Mouse (Mus musculus) layer of hippocampus, adult 11-12 months (tissue): ENCODE results near the gene Treml1.
"Not testable (repeated sequence)": the region's sequence is repeated elsewhere in the genome, so short reads cannot be mapped to it uniquely, and the experiment has no call there.

Experiments
- DNase-seq: peaks from one replicate; pipeline ENCODE4 v3.0.0; 2022; ENCODE audit warnings: low spot score

Gene Treml1

DNA sequence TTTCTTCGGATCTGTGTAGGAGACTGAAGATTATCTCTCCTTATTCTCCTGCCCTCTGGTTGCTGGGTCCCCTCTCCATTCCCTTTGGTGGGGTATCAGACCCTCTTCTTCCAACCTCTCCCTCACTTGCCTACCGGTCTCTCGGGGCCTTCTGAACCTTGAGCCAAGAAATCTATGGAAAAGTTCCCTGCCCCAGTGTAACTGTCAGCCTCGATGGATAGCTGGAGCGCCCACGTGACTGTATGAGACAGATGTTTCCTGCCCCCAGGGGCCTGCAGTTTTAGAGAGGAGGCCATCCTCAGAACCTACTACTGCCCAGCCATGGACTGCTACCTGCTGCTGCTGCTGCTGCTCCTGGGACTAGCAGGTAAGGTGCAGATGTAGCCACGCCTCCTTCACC, at the start of gene Treml1:
Gene Treml1 (plus strand): TSS at position 301 of the 400 bp plus-strand sequence.
- no peak for DNase-seq

DNA sequence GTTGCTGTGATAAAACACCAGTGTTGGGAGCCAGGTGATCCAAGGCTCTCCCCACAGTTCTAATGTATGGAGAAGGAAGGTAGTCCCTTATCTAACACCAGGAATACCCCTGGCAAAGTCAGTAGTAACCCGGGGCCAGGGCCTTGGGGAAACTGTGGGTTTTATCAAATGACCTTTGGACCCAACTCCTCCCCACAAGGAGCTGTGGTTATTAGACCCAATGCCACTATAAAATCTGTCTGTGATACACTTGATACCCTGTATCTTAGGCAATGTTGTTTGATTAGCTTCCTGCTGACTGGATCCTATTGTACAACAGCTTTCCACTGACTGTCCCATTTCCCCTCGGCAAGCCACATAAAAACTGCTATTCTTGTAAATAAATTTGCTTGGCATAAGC, 47.6 kb upstream of the Treml1 start:
- DNase-seq, result no peak

DNA sequence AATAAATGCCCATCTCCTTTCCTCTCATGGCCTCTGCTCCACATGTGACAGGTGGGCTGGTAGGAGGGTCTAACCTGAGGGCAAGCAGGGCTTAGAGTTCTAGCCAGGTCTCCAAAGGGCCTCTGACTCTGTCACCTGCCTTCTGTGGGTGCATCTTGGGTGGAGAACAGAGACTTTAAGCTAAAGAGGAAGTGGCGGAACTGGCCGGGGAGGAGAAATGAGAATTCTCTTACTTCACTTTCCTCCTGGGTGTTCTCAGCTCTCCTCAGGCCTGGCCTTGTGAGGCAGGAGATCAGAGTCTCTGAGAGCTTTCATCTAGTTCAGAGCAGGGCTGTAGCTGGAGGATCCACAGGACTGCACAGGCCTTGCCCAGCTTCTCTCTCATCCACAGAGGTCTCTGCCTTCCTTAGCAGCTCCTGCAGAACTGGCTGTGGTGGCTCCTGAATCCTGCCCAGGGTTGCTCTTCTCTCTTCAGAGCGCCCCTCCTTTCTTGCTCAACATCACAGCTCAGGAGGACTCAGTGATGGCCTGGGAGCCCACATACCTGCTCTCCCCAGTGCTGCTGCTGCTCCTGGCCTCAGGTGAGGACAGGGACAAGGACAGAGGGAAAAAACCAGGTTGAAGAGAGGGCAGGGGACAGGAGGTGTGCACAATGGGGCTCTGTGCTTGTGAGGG, 43.7 kb upstream of the Treml1 start, which contains the start of gene B430306N03Rik:
Gene B430306N03Rik (plus strand): TSS at position 237 of the 675 bp plus-strand sequence.
- DNase-seq, result not testable (repeated sequence)

DNA sequence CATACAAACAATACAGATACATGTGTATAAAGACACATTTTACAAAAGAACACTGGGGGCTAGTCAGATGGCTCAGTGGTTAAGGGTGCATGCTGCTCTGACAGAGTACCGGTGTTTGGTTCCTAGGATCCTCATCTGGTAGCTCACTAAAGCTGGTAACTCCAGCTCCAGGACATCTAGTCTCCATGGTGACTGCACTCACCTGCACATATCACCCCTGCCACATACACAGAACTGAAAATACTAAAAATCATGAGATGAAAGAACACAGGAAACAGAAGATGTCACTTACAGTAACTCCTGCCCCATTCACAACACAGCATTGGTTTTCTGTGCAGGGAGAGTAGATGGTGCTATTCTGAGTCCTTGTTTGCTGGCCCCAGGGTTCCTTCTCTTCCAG, 41.0 kb upstream of the Treml1 start:
- DNase-seq, result no peak

DNA sequence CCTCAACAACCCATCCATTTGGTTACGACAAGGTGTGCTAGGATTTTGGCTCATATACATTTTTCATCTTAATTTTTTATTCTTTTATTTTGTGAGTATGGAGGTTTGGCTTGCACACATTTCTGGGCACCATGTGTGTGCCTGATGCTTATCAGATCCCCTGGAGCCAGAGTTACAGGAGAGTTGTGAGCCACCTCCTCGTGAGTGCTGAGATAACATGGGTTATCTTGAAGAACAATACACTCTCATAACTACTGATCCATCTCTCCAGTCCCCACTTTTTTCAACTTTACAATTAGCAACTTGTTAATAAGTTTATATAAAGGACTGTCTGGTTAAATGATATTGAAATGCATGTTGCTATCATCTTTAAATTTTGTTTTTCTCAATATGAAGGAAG, 38.4 kb upstream of the Treml1 start:
- DNase-seq, result no peak

DNA sequence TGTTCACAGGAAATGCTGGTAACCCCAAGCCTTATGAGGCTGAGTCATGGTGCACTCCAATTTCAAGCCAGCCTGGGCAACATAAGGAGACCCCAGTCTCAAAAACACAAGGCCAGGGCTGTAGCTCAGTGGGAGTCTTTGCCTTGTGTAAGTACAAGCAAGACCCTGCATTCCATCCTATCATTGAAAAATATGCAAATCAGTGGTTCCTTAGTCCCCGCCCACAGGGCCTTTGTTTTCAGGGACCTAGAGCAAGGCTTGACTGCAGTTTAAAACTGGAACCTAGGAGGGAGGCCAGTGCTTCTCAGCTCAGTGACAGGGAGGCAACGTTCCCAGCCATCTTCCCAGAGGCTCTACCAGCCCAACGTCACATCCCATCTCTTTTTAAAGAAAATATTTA, 36.5 kb upstream of the Treml1 start:
- DNase-seq, result no peak

DNA sequence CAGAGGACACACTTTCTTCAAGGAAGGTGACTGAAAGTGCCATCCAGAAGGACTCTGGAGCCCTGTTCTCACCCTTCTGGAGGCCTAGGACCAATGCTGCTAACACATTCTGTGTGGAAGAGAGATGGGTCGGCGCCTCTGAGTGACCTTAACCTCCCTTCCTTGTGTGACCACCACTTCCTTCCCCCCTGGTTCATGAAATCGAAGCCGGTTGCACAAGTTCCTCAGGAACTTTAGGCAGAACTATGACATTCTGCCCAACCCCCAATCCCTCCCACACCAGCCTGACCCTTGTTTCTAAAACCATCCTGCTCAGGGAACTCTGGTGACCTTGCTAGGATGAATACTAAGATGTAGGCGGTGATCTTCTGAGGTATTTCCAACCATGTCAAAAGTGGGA, 35.5 kb upstream of the Treml1 start:
- no peak for DNase-seq

DNA sequence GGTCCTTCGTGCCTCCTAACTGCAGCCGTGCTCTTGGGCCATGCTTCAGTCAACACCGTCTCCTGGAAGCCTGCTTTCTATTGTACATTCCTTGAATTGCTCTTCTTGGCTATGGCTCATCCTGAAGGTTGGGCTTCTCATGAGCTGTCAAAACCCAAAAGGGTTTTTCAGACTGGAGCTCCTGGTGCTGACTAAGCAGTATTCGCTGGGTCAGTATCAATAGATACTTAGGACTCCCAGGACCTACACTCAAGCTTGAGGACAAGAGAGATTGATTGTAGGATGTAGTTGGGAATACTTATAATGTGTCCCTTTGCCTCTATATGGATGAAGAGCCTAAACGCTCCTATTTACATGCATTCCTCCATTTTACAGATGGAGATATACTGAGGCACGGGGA, 34.6 kb upstream of the Treml1 start:
- no peak for DNase-seq

DNA sequence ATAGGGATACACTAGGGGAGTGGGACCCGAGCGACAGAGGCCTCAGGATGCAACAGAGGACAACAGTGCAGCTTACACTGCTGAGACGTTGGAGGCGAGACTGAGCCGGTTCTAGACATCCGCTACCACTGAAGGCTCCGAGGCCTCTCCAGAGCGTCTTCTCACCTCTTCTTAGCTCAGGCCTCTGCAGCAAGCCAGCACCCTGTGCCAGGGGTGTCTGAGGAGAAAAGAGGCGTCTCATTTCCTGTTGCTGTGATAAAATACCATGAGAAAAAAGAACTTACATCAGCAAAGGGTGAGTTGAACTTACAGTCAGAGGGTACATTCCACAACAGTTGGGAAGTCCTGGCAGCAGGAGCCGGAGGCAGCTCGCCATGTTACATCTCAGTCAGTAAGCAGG, 34.1 kb upstream of the Treml1 start:
- no peak for DNase-seq

DNA sequence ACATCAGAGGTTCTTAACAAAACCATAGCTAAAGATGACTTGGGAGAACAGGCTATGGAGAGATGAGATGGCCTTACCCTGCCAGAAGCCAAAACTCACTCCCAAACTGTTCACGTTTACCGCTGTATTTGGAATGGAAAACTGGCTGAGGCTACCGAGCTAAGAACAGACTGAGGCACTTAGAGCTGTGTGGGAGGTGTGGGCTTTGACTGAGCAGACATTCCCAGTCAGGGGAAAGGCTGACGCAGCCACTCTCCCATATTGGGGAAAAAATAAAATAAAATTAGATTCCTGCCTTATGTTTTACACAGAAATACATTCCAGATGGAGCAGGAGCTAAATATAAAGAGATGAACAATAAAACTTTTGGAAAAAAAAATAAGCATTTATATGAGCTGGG, 33.1 kb upstream of the Treml1 start:
- peak; percentile 66 for DNase-seq

DNA sequence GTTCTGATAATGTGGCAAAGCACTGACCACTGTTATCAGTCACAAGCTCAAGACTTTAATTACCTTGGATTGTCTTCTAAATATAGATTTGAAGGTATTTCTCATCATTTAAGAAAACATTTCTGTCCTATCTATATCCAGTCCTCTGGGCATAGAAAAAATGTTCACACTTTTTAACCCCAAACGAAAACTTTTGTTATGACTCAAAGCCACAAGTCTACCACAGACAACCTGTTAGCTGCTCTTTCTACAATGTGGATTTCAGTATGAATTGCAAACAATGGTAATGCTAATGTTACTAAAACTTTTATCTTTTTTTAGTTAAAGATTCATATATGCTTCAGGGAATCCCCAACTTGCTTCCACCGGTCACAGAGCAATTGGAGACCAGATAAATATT, 27.2 kb upstream of the Treml1 start:
- DNase-seq, result no peak

DNA sequence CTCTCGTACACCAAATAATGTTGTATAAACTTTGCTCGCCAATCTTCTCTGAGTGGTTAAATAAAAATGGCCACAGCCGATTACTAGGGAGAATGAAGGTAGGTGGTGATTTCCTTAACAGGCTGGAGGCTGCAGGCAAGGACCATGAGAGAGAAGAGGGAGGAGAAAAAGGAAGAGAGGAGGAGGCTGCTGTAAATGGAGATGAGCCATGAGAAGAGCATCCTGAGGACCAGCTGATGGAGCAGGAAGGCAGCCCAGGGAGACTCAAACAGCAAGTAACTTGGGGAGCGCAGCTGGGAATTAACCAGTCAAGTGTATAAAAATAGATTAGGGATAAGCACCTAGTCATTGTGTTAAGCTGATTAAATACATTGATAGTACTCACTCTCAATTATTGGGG, 25.5 kb upstream of the Treml1 start:
- DNase-seq, result no peak

DNA sequence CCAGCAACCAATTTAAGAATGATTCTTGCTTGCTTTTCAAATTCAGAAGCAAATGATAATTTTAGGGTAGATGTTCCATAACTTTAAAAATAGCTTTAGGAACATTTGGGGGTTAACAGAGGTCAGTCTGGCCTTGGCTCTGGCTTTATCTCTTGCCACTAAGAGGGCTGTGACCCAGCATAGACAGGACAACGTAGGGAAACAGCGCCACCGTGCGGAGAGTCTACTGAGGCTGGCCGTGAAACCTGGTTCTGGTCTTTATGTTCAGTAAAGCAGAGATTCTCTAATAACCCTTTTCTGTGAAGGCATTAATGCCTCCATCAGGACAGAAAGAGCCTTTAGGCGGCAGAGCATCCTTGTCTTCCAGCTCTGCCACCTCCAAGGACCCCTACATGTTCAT, 22.9 kb upstream of the Treml1 start:
- peak; percentile 87 for DNase-seq

DNA sequence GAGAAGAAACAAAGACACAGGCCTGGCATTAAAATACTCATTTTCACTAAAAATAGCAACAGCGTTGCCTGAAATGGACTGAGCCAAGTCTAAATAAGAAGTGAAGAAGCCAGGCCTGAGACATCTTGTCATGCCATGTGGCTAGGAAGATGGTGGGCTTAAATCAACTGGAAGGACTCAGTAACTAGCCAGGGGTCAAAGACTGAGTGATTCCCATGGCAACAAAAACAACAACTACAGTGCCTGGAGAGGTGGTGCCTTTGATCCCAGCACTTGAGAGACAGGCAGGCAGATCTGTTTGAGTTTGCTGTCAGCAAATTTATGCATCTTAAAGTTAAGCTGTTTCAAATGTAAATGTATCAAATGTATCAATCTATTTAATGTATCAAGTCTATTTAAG, 19.4 kb upstream of the Treml1 start:
- no peak for DNase-seq

DNA sequence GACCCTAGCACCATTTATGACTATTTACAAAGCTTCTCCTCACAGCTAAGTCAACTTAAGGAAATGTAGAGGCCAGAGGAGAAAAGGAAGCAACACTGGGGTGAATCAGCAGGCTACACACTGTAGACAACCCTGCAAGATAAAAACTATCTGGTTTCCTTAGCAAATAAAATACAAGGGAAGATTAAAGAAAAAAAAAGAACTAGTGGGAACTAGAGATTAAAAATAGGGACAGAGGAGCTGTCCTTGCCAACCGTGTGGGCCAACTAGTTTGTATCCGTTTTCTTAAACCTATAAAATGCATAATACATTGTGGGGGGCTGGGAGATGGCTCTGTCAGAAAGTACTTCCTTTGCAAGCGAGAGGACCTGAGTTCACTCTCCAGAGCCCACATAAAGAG, 17.8 kb upstream of the Treml1 start:
- DNase-seq, result no peak

DNA sequence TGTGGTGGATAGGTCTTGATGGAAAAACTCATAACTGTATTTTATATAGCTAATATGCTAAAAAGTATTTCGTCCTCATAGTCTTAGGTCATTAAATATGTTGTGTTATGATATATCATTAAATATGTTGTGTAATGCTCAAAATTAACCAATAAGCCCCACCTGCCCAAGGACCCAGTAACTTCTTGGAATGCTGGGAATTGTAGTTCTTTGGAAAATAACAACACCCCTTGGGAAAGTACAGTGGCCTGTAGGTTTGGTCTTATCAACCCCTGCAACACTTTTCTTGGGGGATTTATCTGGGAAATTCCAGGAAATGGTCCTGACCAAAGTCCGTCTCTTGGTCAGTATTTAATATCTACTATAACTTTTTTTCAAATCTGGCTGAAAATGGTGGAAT, 16.7 kb upstream of the Treml1 start:
- DNase-seq, result no peak

DNA sequence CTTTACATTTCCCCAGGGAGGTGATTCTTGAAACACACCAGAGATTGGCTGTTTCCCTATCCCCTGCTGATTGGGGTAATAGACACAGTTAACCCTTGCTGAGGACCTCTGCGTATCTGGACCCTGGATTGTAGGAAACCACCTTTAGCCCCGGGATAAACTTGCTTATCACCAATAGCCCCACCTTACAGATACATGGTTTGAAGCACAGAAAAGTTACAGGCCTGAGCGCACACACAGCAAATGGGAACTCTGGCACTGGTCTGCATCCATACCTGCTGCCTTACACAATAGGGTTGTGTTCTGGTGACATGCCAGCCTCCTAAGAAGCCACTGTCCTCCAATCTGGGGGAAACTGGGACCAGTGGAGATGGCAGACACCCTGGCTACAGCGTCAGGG, 13.9 kb upstream of the Treml1 start:
- no peak for DNase-seq

DNA sequence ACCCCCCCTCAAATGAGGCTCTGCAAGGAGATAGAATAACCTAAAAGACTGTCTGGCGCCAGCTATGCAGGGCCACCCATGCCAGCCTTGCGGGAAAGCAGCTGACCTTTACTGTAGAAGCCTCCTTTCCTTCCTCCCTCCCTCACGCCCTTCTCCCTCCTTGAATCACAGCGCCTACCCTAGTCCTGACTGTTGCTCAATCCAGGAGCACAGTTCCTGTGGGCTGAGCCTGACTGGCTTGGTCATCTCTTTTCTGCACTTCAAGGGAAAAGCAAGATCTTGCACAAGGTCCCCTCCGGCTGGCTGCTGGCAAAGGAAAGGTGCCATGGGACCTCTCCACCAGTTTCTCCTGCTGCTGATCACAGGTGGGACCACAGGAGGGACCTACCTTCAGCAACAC, 13.5 kb upstream of the Treml1 start, which contains the start of gene Trem2:
Gene Trem2 (plus strand): TSS at position 171 of the 400 bp plus-strand sequence.
- DNase-seq, result peak; percentile 51

DNA sequence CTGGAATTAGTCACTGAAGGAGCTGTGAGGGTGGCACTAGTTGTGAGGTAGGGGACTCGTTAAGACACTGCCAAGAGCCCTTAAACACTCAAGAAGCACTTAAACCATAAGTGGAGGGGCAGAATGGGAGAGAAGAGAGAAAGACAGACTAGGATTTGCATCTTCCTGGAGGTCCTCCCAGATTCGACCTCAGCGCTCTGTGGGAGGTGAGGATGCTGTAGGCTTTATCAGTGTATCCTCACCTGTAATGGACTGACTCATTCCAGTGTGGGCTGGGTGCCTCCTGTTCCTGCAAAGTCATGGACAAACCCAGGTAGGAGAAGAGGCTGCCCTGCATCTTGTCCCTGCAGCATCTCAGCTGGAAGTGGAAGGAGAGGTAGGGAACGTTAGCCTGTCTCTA, 12.9 kb upstream of the Treml1 start:
- DNase-seq, result no peak

DNA sequence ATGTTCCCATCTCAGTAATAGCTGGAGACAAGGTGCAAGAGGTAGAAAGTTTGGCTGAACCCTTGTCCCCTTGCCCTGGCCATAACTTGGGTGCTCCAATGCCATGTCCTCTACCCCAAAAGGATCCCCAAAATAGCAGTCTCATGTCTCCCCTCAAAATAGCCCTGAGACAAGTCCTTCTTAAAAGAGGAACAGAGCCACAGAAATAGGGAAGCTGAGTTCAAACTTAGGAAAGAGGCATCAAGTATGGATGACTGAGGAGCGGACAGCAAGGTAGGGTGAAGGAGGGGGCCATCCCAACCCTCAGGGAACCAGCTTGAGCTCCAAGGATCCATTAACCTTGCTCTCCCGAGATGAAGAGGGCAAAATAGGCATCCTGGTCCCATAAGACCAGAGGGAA, 12.4 kb upstream of the Treml1 start:
- no peak for DNase-seq

DNA sequence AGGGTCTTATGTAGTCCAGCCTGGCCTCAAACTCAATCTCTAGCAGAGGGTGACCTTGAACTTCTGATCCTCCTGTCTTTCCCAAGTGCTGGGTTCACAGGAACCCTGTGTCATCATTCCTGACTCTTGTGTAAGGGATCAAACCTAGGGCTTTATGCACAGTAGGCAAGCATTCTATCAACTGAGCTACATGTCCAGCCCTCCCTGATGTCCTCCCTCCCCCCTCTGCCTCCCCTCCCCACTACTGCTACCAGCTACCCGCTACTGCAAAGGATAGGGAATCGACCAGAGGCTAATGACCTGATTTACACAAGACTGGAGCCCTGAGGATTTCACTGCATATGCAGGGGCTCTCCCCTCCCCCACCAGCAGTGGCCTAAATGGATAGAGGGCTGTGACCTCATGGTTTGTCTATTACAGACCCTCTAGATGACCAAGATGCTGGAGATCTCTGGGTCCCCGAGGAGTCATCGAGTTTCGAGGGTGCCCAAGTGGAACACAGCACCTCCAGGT, 9.0 kb upstream of the Treml1 start:
- no peak for DNase-seq

DNA sequence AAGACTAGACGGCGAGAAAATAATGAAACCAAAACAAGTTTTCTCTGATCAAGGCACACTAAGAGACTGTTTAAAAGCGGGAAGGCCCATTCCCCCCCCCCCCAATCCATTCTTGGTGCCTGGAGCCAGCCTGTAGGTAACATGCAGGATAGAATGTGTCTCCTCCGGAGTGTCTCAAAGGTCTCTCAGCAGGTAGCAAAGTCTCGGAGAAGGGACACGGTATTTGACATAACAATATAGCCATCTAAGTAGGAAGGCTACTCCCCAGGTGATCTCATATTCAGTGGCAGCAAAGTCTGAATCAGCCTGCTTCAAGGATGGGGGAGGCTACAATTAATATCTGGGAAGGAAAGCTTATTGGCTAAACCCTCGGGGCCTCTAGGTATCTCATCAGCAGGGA, 6.7 kb upstream of the Treml1 start:
- DNase-seq, result not testable (repeated sequence)

DNA sequence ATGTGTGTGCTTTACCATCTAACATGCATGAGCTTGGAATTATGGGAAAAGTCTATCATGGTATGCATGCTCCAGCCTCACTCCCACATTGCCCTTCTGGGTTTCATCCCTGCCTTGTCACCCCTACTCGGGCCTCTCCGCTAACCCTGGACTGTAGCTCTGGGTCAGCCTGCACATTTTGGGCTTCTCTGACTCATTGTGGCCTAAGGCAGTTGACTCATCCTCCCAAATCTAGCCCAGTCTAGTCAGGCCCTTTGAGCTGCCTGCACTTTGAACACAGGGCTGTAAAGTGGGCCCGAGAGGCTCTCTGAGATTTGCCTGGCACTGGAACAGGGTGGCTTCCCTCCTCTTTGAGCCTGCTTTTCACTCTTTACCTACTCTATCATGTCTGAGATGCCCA, 3.9 kb upstream of the Treml1 start:
- no peak for DNase-seq

DNA sequence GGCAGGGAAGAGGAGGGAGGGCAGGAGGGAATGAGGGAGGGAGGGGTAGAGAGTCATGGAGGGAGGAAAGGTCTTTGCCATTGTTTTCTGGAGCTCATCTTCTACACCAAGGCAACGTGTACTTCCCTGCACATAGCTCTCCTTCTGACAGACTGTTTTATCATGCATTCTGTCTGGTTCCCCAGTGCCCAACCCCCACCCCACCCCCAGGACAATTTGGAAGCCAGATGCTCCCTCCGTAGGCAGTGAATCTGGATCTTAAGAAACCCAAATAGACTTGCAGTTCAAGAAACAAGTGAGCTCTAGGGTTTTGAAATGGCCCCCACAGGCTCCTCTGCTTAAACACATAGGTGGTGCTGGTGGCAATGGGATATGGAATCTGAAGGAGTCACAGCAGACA, 1.8 kb upstream of the Treml1 start:
- no peak for DNase-seq
